Mouse (Mus musculus): ENCODE measurements around the gene Emx1. TPM values are rescaled to one million over a fixed set of nuclear protein-coding genes. Genes with fewer than 3 reads are reported as not detected.

Emx1 gene
- polyA plus RNA-seq, 1 experiment from 2014 or later = not detected

- H3K9me3 ChIP-seq (ENCODE audit: control insufficient read depth, low read length) = no peaks in the 10 kb centered on the region
- ATAC-seq (ENCODE audit: low FRiP score) = peak; percentile 41
- H3K4me3 ChIP-seq (ENCODE audit: low read depth, low read length) = no peak overlapping the region
- H3K27me3 ChIP-seq (ENCODE audit: control insufficient read depth, insufficient read depth, low read length) = no peaks in the 10 kb centered on the region
- H3K4me1 ChIP-seq (replicated peaks; ENCODE audit: control insufficient read depth, insufficient read depth, low read length) = no peaks in the 10 kb centered on the region; the same call in 1 of the 2 replicates
- no peak overlapping the region for H3K27ac ChIP-seq (ENCODE audit: low read depth, low read length)
- no peak overlapping the region for H3K9ac ChIP-seq (ENCODE audit: low read depth, low read length)
- 37% methylated on average over 5 of the region's 5 CpGs for WGBS
- peak; percentile 49 for DNase-seq (ENCODE audit: low spot score)
- no peaks in the 10 kb centered on the region for H3K36me3 ChIP-seq (ENCODE audit: control insufficient read depth, insufficient read depth, low read length)
- no peak overlapping the region for H3K4me2 ChIP-seq (replicated peaks; ENCODE audit: low read depth, low read length)
These were observed 31.6 kb downstream of the Emx1 start for GRCm38 (mm10) chr6:85218684-85219445.

- no peaks in the 10 kb centered on the region; the same call in 1 of the 2 replicates for H3K4me1 ChIP-seq (replicated peaks; ENCODE audit: control insufficient read depth, insufficient read depth, low read length)
- no peak for DNase-seq (ENCODE audit: low spot score)
- WGBS = 94% methylated on average over 11 of the region's 11 CpGs
These were observed 32.5 kb downstream of the Emx1 start for GRCm38 (mm10) chr6:85219706-85220105.

GRCm38 (mm10) chr6:85220917-85221316 is 33.7 kb downstream of the Emx1 start:
- Histone ChIP-seq H3K36me3 (ENCODE audit: control insufficient read depth, insufficient read depth, low read length) (no peaks in the 10 kb centered on the region), H3K4me2 (replicated peaks; ENCODE audit: low read depth, low read length) (no peak overlapping the region), H3K9ac (ENCODE audit: low read depth, low read length) (no peak overlapping the region), H3K27ac (ENCODE audit: low read depth, low read length) (no peak overlapping the region), H3K9me3 (ENCODE audit: control insufficient read depth, low read length) (no peaks in the 10 kb centered on the region), H3K4me1 (replicated peaks; ENCODE audit: control insufficient read depth, insufficient read depth, low read length) (no peaks in the 10 kb centered on the region; the same call in 1 of the 2 replicates), H3K4me3 (ENCODE audit: low read depth, low read length) (no peak overlapping the region), H3K27me3 (ENCODE audit: control insufficient read depth, insufficient read depth, low read length) (0 out of 2 replicates have a peak, but pooled peaks cover 2% of the 10 kb centered on the region)
- ATAC-seq (ENCODE audit: low FRiP score) = no peak
- no peak for DNase-seq (ENCODE audit: low spot score)
- 31% methylated on average over 4 of the region's 4 CpGs for whole genome bisulfite sequencing

More at GRCm38 (mm10) chr6:85219706-85220105, 32.5 kb downstream of the Emx1 start:
- Histone ChIP-seq H3K36me3 (ENCODE audit: control insufficient read depth, insufficient read depth, low read length) (no peaks in the 10 kb centered on the region), H3K9ac (ENCODE audit: low read depth, low read length) (no peak overlapping the region), H3K9me3 (ENCODE audit: control insufficient read depth, low read length) (no peaks in the 10 kb centered on the region), H3K4me2 (replicated peaks; ENCODE audit: low read depth, low read length) (no peak overlapping the region), H3K27ac (ENCODE audit: low read depth, low read length) (no peak overlapping the region), H3K4me3 (ENCODE audit: low read depth, low read length) (no peak overlapping the region), H3K27me3 (ENCODE audit: control insufficient read depth, insufficient read depth, low read length) (no peaks in the 10 kb centered on the region)
- ATAC-seq (ENCODE audit: low FRiP score) = no peak

- Histone ChIP-seq H3K9ac (ENCODE audit: low read depth, low read length) (no peak overlapping the region), H3K4me3 (ENCODE audit: low read depth, low read length) (no peak overlapping the region), H3K27ac (ENCODE audit: low read depth, low read length) (no peak overlapping the region), H3K36me3 (ENCODE audit: control insufficient read depth, insufficient read depth, low read length) (no peaks in the 10 kb centered on the region), H3K27me3 (ENCODE audit: control insufficient read depth, insufficient read depth, low read length) (0 out of 2 replicates have a peak, but pooled peaks cover 2% of the 10 kb centered on the region), H3K4me1 (replicated peaks; ENCODE audit: control insufficient read depth, insufficient read depth, low read length) (no peaks in the 10 kb centered on the region; the same call in 1 of the 2 replicates), H3K4me2 (replicated peaks; ENCODE audit: low read depth, low read length) (no peak overlapping the region), H3K9me3 (ENCODE audit: control insufficient read depth, low read length) (no peaks in the 10 kb centered on the region)
- no peak for ATAC-seq (ENCODE audit: low FRiP score)
- no peak for DNase-seq (ENCODE audit: low spot score)
- WGBS = 80% methylated on average over 10 of the region's 10 CpGs
These were observed 35.3 kb downstream of the Emx1 start for GRCm38 (mm10) chr6:85222551-85222950.

- no peaks in the 10 kb centered on the region for H3K36me3 ChIP-seq (ENCODE audit: control insufficient read depth, insufficient read depth, low read length)
- no peak overlapping the region for H3K27ac ChIP-seq (ENCODE audit: low read depth, low read length)
These were observed 36.4 kb downstream of the Emx1 start for GRCm38 (mm10) chr6:85223498-85224150.

GRCm38 (mm10) chr6:85224442-85224891 is 37.2 kb downstream of the Emx1 start:
- Histone ChIP-seq H3K4me2 (replicated peaks; ENCODE audit: low read depth, low read length) (no peak overlapping the region), H3K27ac (ENCODE audit: low read depth, low read length) (no peak overlapping the region), H3K4me1 (replicated peaks; ENCODE audit: control insufficient read depth, insufficient read depth, low read length) (no peaks in the 10 kb centered on the region; the same call in 1 of the 2 replicates), H3K36me3 (ENCODE audit: control insufficient read depth, insufficient read depth, low read length) (no peaks in the 10 kb centered on the region), H3K9me3 (ENCODE audit: control insufficient read depth, low read length) (no peaks in the 10 kb centered on the region), H3K9ac (ENCODE audit: low read depth, low read length) (no peak overlapping the region), H3K4me3 (ENCODE audit: low read depth, low read length) (no peak overlapping the region), H3K27me3 (ENCODE audit: control insufficient read depth, insufficient read depth, low read length) (0 out of 2 replicates have a peak, but pooled peaks cover 2% of the 10 kb centered on the region)
- 0 out of 2 replicates have a peak, but pooled peaks have one; percentile 10 for ATAC-seq (ENCODE audit: low FRiP score)
- 22% methylated on average over 15 of the region's 15 CpGs for WGBS
- peak; percentile 41 for DNase-seq (ENCODE audit: low spot score)

More at GRCm38 (mm10) chr6:85223498-85224150, 36.4 kb downstream of the Emx1 start:
- Histone ChIP-seq H3K4me3 (ENCODE audit: low read depth, low read length) (no peak overlapping the region), H3K9me3 (ENCODE audit: control insufficient read depth, low read length) (no peaks in the 10 kb centered on the region), H3K4me1 (replicated peaks; ENCODE audit: control insufficient read depth, insufficient read depth, low read length) (no peaks in the 10 kb centered on the region; the same call in 1 of the 2 replicates), H3K9ac (ENCODE audit: low read depth, low read length) (no peak overlapping the region), H3K27me3 (ENCODE audit: control insufficient read depth, insufficient read depth, low read length) (0 out of 2 replicates have a peak, but pooled peaks cover 2% of the 10 kb centered on the region), H3K4me2 (replicated peaks; ENCODE audit: low read depth, low read length) (no peak overlapping the region)
- DNase-seq (ENCODE audit: low spot score) (peak; percentile 44), ATAC-seq (ENCODE audit: low FRiP score) (peak; percentile 38; the same call in 1 of the 2 replicates)
- 16% methylated on average over 14 of the region's 14 CpGs for WGBS

GRCm38 (mm10) chr6:85226570-85226969 is 39.3 kb downstream of the Emx1 start:
- H3K27me3 ChIP-seq (ENCODE audit: control insufficient read depth, insufficient read depth, low read length) = 0 out of 2 replicates have a peak, but pooled peaks cover 2% of the 10 kb centered on the region
- H3K9me3 ChIP-seq (ENCODE audit: control insufficient read depth, low read length) = no peaks in the 10 kb centered on the region
- no peak for ATAC-seq (ENCODE audit: low FRiP score)
- no peak overlapping the region for H3K9ac ChIP-seq (ENCODE audit: low read depth, low read length)
- no peak overlapping the region for H3K27ac ChIP-seq (ENCODE audit: low read depth, low read length)
- H3K36me3 ChIP-seq (ENCODE audit: control insufficient read depth, insufficient read depth, low read length) = no peaks in the 10 kb centered on the region
- no peak for DNase-seq (ENCODE audit: low spot score)
- H3K4me3 ChIP-seq (ENCODE audit: low read depth, low read length) = no peak overlapping the region
- peaks cover 2% of the 10 kb centered on the region; the same call in 1 of the 2 replicates for H3K4me1 ChIP-seq (replicated peaks; ENCODE audit: control insufficient read depth, insufficient read depth, low read length)
- no peak overlapping the region for H3K4me2 ChIP-seq (replicated peaks; ENCODE audit: low read depth, low read length)
- 89% methylated on average over 9 of the region's 9 CpGs for WGBS

GRCm38 (mm10) chr6:85227520-85227919 is 40.3 kb downstream of the Emx1 start:
- H3K4me1 ChIP-seq (replicated peaks; ENCODE audit: control insufficient read depth, insufficient read depth, low read length) = peaks cover 5% of the 10 kb centered on the region; the same call in 1 of the 2 replicates
- no peaks in the 10 kb centered on the region for H3K9me3 ChIP-seq (ENCODE audit: control insufficient read depth, low read length)
- no peak overlapping the region for H3K27ac ChIP-seq (ENCODE audit: low read depth, low read length)
- H3K4me2 ChIP-seq (replicated peaks; ENCODE audit: low read depth, low read length) = no peak overlapping the region
- ATAC-seq (ENCODE audit: low FRiP score) (no peak), DNase-seq (ENCODE audit: low spot score) (no peak)
- H3K9ac ChIP-seq (ENCODE audit: low read depth, low read length) = no peak overlapping the region
- H3K27me3 ChIP-seq (ENCODE audit: control insufficient read depth, insufficient read depth, low read length) = 0 out of 2 replicates have a peak, but pooled peaks cover 2% of the 10 kb centered on the region
- 77% methylated on average over 2 of the region's 2 CpGs for WGBS
- H3K36me3 ChIP-seq (ENCODE audit: control insufficient read depth, insufficient read depth, low read length) = no peaks in the 10 kb centered on the region
- no peak overlapping the region for H3K4me3 ChIP-seq (ENCODE audit: low read depth, low read length)

Data from hindbrain, embryonic 11.5 days (tissue).